Mouse (Mus musculus) liver (tissue): Measurements from ENCODE around the gene Mid1.
"Not testable (repeated sequence)": the region's sequence is repeated elsewhere in the genome, so short reads cannot be mapped to it uniquely, and the experiment has no call there.

Experiments used
- DNase-seq: peaks from one replicate; pipeline ENCODE4 v3.0.0-alpha.2; 2020; ENCODE audit warnings: mixed read lengths

The Mid1 gene

DNA sequence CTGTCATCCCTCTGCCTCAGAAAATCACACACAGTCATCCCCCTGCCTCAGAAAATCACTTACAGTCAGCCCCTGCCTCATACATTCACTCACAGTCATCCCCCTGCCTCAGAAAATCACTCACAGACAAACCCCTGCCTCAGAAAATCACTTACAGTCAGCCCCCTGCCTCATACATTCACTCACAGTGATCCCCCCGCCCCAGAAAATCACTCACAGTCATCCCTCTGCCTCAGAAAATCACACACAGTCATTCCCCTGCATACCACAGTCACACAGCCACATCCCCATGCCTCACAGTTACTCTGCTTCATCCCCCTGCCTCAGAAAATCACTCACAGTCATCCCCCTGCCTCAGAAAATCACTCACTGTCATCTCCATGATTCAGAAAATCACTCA is 318.5 kb downstream of the Mid1 start:
- DNase-seq, result not testable (repeated sequence)

DNA sequence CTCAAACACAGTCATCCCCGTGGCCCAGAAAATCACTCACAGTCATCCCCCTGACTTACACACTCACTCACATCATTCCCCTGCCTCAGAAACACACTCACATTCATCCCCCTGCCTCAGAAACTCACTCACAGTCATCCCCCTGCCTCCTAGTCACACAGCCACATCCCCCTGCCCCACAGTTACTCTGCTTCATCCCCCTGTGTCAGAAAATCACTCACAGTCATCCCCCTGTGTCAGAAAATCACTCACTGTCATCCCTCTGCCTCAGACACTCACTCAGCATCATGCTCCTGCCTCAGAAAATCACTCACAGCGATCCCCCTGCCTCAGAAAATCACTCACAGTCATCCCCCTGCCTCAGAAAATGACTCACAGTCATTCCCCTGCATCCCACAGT is 319.2 kb downstream of the Mid1 start:
- DNase-seq, result not testable (repeated sequence)

DNA sequence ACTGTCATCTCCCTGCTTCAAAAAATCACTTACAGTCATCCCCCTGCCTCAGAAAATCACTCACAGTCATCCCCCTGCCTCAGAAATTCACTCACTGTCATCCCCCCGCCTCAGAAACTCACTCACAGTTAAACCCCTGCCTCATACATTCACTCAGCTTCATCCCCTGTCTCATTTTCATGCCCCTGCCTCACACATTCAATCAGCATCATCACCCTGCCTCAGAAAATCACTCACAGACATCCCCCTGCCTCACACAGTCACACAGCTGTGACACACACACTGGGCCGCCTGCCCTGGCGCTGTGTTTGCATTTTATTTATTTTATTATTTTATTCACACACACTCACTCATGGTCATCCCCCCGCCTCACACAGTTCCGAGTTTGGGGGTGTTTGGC is 319.8 kb downstream of the Mid1 start:
- not testable (repeated sequence) for DNase-seq

DNA sequence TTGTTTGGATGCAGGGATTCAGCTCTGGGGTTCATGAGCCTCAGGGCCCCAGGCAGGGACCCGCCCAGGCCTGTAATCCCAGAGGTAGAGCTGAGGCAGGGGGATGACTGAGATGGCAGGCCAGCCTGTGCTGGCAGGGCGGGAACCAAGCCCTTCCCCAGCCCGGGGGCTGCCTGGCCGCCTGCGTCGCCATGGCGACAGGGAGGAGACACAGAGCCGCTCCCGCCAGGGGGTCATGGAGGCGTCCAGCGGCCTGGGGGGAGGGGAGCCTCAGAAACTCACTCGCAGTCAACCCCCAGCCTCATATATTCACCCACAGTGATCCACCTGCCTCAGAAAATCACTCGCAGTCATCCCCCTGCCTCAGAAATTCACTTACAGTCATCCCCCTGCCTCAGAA is 320.2 kb downstream of the Mid1 start:
- not testable (repeated sequence) for DNase-seq

DNA sequence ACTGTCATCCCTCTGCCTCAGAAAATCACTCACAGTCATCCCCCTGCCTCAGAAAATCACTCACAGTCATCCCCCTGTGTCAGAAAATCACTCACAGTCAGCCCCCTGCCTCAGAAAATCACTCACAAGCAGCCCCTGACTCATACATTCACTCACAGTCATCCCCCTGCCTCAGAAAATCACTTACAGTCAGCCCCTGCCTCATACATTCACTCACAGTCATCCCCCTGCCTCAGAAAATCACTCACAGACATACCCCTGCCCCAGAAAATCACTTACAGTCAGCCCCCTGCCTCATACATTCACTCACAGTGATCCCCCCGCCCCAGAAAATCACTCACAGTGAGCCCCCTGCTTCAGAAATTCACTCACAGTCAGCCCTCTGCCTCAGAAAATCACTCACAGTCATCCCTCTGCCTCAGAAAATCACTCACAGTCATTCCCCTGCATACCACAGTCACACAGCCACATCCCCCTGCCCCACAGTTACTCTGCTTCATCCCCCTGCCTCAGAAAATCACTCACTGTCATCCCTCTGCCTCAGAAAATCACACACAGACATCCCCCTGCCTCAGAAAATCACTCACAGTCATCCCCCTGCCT is 320.8 kb downstream of the Mid1 start:
- not testable (repeated sequence) for DNase-seq

DNA sequence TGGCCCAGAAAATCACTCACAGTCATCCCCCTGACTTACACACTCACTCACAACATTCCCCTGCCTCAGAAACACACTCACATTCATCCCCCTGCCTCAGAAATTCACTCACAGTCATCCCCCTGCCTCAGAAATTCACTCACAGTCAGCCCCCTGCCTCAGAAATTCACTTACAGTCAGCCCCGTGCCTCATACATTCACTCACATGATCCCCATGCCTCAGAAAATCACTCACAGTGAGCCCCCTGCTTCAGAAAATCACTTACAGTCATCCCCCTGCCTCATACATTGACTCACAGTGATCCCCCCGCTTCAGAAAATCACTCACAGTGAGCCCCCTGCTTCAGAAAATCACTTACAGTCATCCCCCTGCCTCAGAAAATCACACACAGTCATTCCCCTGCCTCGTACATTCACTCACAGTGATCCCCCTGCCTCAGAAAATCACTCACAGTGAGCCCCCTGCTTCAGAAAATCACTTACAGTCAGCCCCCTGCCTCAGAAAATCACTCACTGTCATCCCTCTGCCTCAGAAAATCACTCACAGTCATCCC is 321.8 kb downstream of the Mid1 start:
- DNase-seq, result not testable (repeated sequence)

DNA sequence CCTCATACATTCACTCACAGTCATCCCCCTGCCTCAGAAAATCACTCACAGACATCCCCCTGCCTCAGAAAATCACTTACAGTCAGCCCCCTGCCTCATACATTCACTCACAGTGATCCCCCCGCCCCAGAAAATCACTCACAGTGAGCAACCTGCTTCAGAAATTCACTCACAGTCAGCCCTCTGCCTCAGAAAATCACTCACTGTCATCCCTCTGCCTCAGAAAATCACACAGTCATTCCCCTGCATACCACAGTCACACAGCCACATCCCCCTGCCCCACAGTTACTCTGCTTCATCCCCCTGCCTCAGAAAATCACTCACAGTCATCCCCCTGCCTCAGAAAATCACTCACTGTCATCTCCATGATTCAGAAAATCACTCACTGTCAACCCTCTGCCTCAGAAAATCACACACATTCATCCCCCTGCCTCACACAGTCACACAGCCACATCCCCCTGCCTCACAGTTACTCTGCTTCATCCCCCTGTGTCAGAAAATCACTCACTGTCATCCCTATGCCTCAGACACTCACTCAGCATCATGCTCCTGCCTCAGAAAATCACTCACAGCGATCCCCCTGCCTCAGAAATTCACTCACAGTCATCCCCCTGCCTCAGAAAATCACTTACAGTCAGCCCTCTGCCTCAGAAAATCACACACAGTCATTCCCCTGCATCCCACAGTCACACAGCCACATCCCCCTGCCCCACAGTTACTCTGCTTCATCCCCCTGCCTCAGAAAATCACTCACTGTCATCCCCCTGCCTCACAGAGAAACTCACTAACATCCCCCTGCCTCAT is 322.6 kb downstream of the Mid1 start:
- not testable (repeated sequence) for DNase-seq

DNA sequence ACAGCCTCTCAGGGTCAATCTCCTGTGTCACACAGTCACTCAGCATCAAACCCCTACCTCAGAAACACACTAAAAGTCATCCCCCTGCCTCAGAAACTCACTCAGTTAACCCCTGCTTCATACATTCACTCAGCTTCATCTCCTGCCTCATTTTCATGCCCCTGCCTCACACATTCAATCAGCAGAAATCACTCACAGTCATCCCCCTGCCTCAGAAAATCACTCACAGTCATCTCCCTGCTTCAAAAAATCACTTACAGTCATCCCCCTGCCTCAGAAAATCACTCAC is 323.1 kb downstream of the Mid1 start:
- DNase-seq, result not testable (repeated sequence)

DNA sequence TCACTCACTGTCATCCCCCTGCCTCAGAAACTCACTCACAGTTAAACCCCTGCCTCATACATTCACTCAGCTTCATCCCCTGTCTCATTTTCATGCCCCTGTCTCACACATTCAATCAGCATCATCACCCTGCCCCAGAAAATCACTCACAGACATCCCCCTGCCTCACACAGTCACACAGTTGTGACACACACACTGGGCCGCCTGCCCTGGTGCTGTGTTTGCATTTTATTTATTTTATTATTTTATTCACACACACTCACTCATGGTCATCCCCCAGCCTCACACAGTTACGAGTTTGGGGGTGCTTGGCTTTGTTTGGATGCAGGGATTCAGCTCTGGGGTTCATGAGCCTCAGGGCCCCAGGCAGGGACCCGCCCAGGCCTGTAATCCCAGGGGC is 323.6 kb downstream of the Mid1 start:
- not testable (repeated sequence) for DNase-seq

DNA sequence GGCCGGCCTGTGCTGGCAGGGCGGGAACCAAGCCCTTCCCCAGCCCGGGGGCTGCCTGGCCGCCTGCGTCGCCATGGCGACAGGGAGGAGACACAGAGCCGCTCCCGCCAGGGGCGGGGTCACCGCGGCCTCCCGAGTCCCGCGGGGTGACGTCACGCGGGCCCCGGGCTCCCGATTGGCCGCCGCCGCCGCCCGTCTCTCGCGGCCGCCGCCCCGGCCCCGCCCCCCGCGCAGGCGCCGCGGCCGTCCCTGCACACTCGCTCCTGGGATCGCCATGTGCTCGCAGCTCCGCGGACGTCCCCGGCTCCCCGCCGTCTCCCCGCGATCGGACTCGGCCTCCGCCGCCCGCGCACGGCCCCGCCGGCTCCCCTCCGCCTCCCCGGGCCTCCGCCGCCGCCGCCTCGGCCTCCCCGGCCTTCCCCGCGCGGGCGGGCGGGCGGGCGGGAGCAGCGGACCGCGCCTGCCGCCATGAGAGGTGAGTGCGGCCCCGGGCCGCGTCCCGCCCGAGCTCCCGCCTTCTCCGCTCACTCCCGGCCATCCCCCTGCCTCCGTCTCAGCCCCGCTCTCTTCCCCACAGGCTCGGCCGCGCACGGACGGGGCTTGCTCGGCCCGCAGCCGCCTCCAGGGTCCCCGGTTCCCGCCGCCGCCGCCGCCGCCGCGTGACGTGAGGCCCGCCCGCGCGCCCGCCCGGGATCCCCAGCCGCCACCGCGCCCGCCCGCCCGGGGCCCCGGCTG is 324.2 kb downstream of the Mid1 start, which contains the start of gene Gm21887:
Gene Gm21887 (plus strand): TSS at position 644 of the 735 bp plus-strand sequence.
- DNase-seq, result peak; percentile 89

DNA sequence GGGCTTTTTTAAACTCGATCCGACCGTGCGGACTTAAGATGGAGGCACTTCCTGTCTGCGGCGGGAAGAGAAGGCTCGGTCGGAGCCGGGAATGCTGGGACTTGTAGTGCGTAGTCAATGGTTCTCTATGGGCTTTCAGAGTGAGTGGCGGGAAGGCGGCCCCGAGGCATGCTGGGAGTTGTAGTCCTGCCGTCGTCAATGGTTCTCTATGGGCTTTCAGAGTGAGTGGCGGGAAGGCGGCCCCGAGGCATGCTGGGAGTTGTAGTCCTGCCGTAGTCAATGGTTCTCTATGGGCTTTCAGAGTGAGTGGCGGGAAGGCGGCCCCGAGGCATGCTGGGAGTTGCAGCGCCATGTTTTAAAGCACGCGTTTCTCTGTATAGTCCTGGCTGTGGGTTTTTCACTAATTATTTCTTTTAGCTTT is 324.8 kb downstream of the Mid1 start:
- peak; percentile 92 for DNase-seq

DNA sequence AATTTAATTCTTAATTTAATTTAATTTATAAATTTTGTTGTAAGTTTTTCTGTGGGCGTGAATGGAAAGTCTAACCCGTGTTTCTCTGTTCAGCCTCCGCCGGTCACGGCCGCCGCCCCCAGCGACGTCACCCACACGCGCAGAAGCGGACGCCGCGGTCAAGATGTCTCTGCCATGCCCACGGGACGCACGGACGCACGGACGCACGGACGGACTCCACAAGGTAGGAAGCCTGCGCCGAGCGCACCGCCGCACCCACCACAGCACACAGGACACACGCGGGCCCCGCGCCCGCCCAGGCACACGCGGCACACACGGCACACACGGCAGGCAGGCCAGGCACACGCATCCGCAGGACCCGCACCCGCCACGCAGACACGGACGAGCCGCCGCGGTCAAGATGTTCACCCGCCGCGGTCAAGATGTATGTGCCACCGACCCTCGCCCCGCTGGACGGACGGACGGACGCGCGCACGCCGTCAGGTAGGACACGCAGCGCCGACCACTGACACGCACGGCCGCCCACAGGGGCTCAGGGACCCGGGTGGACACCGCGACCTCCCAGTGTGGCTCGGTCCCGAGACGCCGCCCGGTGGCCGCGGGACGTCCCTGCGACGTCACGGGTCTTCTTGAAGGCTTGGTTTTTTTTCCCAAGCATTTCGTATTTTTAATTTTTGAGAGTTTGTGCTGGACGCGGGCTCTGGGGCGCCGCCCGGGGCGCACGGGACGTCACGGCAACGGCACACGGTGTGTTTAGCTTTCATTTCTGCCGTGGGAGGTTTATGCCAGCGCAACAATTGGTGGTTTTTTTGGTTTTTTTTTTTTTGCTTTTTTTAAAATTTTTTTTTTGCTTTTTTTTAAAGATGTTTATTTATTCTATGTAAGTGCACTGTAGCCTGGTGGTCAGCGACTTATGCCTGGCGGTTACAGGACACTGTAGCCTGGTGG is 325.9 kb downstream of the Mid1 start:
- DNase-seq, result peak; percentile 45

DNA sequence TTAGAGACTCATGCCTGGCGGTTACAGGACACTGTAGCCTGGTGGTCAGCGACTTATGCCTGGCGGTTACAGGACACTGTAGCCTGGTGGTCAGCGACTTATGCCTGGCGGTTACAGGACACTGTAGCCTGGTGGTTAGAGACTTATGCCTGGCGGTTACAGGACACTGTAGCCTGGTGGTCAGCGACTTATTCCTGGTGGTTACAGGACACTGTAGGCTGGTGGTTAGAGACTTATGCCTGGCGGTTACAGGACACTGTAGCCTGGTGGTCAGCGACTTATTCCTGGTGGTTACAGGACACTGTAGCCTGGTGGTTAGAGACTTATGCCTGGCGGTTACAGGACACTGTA is 326.5 kb downstream of the Mid1 start:
- DNase-seq, result not testable (repeated sequence)

DNA sequence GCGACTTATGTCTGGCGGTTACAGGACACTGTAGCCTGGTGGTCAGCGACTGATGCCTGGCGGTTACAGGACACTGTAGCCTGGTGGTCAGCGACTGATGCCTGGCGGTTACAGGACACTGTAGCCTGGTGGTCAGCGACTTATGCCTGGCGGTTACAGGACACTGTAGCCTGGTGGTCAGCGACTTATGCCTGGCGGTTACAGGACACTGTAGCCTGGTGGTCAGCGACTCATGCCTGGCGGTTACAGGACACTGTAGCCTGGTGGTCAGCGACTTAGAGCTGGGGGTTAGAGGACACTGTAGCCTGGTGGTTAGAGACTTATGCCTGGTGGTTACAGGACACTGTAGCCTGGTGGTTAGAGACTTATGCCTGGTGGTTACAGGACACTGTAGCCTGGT is 328.4 kb downstream of the Mid1 start:
- DNase-seq, result not testable (repeated sequence)

DNA sequence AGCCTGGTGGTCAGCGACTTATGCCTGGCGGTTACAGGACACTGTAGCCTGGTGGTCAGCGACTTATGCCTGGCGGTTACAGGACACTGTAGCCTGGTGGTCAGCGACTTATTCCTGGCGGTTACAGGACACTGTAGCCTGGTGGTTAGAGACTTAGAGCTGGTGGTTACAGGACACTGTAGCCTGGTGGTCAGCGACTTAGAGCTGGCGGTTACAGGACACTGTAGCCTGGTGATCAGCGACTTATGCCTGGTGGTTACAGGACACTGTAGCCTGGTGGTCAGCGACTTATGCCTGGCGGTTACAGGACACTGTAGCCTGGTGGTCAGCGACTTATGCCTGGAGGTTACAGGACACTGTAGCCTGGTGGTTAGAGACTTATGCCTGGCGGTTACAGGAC is 329.0 kb downstream of the Mid1 start:
- not testable (repeated sequence) for DNase-seq

DNA sequence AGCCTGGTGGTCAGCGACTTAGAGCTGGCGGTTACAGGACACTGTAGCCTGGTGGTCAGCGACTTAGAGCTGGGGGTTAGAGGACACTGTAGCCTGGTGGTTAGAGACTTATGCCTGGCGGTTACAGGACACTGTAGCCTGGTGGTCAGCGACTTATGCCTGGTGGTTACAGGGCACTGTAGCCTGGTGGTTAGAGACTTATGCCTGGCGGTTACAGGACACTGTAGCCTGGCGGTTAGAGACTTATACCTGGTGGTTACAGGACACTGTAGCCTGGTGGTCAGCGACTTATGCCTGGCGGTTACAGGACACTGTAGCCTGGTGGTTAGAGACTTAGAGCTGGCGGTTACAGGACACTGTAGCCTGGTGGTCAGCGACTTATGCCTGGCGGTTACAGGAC is 330.9 kb downstream of the Mid1 start:
- DNase-seq, result not testable (repeated sequence)

DNA sequence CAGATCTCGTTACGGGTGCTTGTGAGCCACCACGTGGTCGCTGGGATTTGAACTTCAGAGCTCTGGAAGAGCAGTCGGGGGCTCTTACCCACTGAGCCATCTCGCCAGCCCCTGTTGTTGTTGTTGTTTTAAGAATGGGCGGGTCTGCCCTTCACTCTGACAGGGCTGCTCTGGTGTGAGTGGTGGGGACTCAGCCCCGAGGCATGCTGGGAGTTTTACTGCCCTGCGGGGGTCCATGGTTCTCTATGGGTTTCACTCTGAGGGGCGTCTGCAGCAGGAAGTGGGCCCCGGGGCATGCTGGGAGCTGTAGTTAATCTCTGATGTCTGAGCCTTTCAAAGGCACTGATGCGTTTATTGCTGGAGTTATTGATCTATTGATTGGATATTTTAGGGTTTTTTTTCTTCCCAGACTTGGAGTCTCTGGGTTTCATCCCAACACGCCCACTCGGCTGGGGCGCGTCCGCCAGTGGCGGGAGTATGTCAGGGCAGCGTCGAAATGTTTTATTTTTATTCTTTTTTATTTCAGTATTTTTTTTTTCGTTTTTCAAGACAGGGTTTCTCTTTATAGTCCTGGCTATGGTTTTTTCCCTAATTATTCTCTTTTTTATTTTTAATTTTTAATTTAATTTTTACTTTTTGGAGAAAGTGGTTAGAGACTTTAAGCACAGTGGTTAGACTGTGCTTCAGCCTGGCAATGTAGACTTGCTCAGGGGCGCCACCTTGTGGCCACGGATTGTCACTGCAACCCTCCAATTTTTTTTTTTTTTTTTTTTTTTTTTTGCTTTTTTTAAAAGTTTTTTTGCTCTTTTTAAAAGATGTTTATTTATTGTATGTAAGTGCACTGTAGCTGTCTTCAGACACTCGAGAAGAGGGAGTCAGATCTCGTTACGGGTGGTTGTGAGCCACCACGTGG is 332.6 kb downstream of the Mid1 start:
- not testable (repeated sequence) for DNase-seq

DNA sequence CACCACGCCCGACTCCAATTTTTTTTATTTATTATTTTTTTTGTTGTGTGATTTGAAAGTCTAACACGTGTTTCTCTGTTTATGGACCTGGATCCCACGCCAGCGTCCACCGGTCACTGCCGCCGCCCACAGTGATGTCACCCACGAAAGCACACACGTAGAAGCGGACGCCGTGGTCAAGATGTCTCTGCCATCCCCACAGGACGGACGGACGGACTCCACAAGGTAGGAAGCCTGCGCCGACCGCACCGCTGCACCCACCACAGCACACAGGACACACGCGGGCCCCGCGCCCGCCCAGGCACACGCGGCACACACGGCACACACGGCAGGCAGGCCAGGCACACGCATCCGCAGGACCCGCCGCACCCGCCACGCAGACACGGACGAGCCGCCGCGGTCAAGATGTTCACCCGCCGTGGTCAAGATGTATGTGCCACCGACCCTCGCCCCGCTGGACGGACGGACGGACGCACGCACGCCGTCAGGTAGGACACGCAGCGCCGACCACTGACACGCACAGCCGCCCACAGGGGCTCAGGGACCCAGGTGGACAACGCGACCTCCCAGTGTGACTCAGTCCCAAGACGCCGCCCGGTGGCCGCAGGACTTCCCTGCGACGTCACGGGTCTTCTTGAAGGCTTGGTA is 333.7 kb downstream of the Mid1 start:
- DNase-seq, result peak; percentile 49

DNA sequence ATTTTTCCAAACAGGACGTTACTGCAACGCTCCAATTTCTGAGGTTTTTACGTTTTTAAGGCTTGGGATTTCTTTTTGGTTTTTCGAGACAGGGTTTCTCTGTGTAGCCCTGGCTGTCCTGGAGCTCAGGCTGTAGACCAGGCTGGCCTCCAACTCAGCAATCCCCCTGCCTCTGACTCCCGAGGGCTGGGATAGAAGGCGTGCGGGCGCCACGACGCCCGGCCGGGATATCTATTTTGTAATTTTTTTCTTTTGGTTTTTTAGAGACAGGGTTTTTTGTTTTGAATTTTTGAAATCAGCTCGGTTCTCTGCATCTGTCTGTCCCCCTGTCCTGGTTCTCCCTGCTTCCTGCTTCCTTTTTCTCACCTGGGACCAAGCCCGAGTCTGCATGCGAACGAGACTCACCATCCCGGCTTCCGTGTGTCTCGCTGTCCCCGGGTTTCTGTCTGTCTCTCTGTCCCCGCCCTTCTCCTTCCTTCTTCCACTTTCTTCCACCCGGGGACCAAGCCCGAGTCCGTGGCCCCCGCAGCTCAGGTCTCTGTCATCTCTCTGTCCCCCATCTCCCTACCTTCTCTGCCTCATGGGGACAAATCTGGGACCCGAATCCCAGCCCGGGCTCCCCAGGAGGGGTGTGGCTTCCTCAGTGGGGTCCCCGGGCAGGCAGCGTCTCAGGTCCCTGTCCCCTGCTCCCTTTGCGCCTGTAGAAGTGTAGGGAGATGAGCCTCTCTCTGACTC is 334.4 kb downstream of the Mid1 start:
- not testable (repeated sequence) for DNase-seq
